Mouse (Mus musculus) thymus, postnatal 25 days (tissue): ENCODE measurements around the gene Ptpn3.
A peak's percentile ranks its signal among the peaks of the same experiment; 100 is the strongest.

Source experiments
- DNase-seq: peaks from one replicate; pipeline ENCODE4 v3.0.0; 2022

The Ptpn3 gene

DNA sequence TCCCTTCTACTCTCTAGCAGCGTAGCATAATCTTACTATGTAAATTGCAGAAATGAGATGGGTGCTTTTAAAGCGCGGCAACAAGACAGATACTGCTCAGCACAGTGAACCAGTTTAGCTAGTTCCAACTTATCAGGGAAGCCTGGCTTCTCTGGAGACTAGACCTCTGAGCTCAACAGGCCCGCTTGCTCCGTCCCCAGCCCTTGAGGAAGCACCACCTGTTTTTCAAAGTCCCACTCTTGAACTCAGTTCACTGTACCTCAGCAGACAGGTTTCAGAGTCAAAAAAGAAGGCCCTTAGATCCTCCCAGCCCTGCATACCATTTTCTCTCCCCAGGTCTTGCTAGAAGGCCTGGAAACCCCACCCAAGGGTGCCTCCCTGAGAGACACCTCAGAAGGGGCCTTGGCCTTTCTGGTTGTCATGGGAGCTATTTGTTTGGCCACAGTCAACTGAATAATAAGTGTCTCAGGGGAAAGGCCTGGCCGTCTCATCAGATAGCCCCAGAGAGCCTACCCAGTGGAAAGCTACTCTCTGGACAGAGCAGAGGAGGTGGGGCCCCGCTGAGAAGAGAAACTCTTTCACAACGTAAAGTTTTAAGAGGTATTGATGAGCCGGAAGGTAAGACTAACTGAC lies 136.9 kb downstream of the Ptpn3 start:
- DNase-seq: no peak

DNA sequence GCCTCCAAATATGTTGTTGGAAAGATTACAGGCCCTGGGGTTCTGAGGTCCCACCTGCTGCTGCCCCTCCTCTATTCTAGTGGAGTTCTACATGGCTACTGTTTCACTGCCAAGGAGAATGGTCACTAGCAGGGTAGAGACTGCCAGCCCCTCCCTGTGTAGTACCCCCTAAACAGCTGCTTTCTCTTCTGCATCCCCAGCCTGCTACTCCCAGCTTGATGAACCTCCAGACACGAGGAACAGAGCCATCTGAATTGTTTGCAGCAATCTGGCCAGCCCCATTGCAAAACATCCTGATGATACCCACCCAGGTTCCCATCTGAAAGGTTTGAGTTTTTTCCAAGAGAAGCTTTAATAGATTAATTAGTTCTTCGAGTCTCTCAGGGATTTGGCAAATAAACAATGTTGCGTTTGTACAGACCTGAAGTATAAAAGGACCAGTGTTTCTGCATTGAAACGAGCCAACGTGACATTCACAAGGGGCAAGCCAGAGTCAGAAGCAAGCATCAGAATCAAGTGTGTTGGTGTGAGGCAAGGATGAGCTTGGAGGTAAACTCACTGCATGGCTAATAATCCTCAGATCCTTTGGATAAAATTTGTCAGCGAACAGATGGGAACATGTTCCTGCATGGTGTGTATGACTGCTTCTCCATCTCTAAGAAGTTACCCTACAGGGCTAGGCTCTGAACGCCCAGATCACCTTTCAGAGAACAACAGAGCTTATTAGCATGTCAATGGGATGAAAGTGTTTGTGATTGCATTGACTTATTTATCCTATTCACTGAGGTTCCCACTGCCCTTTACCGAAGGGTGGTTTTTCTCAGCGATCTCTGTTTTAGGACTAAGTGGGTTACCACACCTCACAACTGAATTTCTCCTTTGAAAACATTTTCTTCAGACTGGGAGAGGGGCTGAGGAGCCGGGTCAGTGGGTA lies 138.6 kb downstream of the Ptpn3 start:
- DNase-seq: no peak

DNA sequence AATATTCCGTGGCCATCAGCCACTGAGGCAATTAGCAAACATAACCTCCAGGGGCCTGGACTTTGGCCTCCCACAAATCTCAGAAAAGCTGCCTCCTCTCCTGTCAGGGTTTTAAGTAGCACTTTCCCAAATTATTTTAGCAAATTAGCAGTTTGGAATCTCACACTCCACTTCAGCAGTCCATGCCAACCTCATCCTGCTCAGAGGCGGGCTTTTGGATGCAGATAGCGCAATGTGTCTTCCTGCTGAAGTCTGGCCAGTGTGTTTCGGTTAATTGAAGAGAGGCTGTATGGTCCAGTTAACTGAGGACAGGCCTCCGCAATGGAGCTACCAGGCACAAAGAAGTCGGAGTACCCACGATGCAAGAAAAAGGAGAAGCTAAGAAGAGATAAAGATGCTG lies 141.1 kb downstream of the Ptpn3 start:
- no peak for DNase-seq

DNA sequence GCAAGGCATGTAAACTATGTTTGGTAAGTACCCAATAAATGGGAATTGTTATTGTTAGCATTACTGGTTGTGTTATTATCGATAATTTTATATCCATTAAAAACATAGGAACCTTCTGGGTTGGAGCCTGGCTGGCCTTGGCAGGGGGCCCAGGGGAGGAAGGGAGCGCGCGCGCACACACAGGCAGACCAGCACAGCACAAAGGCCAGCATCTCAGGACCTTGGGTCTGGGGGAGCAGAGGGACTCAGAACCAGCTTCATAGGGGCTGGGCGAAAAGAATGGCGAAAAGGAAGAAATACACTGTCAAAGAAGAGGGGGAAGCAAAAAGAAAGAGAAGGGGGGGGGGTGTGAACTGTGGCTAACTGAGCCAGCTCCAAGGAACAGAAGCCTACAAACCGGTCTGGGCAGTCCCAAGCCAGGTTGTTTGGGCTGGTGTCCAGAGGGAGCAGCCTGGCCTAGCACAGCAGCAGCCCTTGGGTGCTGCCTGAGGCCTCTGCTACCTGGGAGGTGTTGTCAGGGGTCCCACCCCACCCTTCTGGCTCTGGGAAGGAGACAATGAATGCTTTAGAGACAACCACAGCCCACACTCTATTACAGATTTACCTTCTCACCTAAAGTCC lies 145.0 kb downstream of the Ptpn3 start:
- DNase-seq: no peak

DNA sequence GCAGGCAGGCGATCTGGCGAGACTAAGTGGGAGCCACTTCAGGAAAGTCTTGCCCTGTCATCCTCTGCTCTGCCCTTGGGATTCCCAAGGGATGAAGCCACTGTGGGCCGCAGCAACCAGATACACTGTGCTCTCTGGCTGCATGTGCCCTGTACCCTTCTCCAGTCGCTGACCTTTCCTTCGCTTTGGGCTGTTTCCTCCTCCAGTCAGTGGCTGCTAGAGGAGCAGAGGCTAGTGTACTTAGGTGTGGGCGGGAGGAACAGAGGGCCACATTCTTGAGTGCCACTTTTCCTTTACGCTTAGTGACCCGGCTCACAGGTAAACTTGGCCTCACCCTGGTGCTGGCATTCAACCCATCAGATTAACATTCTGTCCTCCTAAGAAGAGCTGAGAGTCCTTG lies 147.8 kb downstream of the Ptpn3 start:
- no peak for DNase-seq

DNA sequence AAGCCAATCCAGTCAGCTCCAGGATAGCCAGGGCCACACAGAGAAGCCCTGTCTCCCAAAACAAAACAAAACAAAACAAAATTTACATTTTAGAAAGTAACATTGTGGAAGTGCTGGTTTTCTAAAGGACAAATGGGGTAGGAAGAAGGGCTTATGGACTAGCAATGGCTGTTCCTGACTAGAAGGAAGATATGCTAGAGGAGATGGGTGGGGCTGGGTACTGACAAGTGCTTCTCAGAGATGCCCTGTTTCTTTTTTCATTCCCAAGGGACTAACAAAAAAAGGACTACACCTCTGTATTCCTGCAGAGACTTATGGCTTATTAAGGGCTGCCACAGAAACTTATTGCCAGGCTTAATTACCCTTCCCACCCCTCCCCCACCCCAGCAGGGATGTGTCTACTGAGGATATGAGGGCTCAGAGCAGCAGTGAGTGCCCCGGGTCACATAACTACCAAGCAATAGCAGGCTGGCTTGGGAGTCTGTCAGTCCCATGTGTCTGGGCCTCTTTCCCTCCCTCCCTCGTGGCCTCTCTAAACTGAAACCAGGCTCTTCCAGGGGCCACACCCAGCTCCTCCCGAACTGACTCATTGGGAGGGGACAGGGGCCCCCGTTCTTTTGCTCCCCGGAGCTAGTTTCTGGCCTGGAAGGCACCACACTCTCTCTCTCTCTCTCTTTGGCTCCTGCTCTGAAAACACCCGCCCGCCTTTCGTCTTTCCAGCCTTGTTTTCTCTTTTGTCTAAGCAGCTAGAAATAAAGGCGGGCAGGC lies 148.4 kb downstream of the Ptpn3 start:
- DNase-seq: no peak

DNA sequence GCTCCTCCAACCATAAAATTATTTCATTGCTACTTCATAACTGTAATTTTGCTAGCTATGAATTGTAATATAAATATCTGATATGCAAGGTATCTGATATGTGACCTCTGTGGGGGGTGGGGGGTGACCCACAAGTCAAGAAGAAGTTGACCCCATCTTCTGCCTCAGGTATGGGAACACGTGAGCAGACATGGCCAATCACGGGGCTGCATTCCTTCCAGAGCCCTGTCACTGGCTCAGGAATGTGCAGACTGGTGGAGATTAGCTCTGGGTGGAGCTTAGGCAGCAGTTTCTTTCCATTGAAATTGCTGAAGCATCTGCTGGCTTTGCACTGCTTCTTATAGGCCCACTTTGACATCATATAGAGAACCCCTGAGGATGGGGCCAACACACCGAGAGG lies 153.5 kb downstream of the Ptpn3 start:
- no peak for DNase-seq

DNA sequence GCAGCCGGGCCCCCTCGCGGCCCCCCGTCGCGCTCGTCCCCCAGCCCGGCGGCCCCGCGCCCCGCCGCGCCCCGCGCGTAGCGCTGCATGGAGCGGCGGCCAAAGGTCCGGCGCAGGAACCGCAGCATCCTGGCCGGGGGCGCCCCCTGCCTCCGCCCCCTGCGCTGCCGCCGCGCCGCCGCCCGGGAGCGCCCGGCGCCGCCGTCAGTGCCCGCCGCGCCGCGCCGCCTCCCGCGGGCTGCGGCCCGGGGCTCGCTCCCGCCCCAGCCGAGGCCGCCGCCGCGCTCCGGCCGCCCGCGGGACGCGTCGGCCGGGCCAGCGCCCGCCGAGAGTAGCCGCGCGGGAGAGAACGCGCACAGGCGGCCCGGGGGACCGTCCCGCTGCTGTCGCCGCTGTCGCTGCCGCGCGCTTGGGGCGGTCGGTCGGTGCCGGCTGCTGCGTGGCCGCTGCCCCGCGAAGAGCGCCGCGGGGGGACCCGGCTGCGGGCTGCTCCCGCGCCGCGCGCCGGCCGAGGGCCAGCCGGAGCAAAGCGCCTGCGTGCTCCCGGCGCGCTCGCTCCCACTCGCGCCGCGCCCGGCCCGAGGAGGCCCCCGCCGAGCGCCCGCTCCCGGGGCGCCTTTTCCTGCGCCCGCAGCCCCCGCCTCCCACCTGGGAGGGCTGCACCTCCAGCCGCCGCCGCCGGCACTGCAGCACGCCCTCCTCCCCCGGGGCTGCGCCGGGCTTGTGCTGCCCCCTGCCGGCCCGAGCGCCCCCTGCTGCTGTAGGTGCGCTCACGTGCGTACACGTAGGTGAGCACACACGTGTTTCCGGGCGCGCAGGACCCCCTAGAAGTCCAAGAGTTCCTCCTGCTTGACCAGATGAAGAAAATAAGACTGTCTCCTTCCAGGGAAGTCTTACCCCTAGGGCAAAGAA lies 158.4 kb downstream of the Ptpn3 start, which contains the start of gene Epb41l4b:
Gene Epb41l4b (minus strand): TSS at position 412 of the 912 bp plus-strand sequence.
- peak; percentile 90 for DNase-seq

DNA sequence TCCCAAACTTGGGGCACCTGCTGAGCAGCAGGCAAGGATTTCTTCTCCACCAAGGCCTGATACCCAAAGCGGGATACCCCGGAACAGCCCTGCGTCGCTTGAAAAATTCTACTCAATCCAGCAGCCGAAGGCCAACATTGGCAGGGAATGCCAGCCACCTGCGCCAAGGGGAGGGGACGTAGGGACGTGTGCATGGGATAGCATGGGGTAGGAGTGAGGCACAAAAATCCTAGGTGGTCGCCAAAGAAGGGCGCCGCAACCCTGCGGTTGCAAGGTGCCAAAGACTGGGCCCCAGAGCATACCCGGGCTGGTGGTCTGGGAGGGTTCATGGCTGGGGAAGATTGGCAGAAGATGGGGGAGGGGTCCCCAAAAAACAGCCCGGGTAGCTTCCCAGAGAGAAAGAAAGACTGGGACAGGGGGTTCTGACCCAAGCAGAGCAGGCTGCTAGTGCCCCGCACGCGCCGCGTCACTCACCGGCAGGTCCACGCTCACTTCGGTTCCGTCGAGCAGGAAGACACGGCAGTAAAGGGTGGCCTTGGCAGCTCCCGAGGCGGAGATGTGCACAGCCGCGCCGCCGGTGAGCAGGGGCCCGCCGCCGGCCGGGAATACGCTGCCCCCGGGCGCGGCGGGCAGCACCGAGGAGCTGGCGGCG lies 159.1 kb downstream of the Ptpn3 start:
- peak; percentile 24 for DNase-seq

DNA sequence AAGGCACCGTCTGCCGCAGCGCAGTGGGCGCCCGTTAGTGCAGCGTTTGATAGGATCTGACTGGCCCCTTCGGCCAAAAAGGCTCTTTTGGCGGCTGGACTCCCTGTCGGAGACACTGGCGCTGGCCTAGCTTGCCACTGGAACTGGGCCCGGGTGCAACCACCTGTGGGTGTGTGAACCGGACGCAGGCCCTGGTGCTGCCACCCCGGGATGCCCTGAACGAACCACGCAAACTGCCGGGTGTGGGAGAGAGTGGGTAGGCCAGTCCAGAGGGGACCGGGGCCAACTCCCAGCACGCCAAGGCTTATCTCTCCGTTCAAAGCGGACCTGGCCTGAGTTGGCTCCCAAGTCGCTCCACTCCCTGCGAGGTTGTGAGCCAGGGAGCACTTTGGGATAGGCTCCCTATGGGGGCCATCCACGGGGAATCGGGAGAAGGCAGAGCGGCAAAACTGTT lies 159.7 kb downstream of the Ptpn3 start:
- peak; percentile 11 for DNase-seq

DNA sequence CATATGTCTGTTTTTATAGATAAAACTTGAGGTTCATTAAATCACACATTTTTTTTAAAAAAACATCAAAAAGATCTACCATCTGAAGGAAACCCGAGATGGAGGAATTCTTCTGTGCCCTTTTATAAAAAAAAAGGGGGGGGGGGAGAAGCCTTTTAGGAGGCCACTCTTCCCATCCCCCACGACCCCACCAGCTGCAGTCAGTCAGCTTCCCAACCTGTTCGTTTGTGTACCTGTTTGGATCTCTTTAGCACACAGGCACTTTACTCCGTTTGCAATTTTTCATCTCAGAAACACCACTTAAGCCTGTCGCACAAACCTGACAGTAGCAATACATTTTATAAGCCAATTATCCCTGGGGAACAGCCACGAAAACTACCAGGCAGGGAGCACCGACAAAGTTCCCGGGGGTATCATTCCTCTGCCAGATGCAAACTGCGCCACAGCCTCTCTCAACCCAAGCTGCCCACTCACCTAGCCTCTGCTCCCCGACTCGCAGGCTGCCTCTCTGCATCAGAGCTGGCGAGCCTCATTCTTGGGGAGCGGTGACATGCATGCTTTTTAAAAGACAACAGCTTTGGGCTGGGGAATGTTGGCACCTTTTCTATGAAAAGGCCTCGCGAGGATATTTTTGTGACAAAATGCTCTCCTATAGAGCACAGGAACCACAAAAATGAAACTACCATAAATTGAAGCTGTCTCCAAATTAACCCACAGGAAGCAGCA lies 160.5 kb downstream of the Ptpn3 start:
- DNase-seq: no peak
